Mouse (Mus musculus) embryo, embryonic 10.5 days (tissue): ENCODE results near the gene Taf1d.
A peak's percentile ranks its signal among the peaks of the same experiment; 100 is the strongest.
"Not testable (repeated sequence)": the region's sequence is repeated elsewhere in the genome, so short reads cannot be mapped to it uniquely, and the experiment has no call there.

Experiments
- DNase-seq: peaks from one replicate; pipeline ENCODE4 v3.0.0-alpha.2; 2015; ENCODE audit warnings: low spot score

The Taf1d gene

GRCm38 (mm10) chr9:15308254-15308653 is 2.2 kb downstream of the Taf1d start:
- DNase-seq, result no peak

GRCm38 (mm10) chr9:15309425-15309824 is 3.4 kb downstream of the Taf1d start:
- DNase-seq, result no peak

- DNase-seq, result no peak
Measured at GRCm38 (mm10) chr9:15310179-15310578, 4.2 kb downstream of the Taf1d start.

DNA sequence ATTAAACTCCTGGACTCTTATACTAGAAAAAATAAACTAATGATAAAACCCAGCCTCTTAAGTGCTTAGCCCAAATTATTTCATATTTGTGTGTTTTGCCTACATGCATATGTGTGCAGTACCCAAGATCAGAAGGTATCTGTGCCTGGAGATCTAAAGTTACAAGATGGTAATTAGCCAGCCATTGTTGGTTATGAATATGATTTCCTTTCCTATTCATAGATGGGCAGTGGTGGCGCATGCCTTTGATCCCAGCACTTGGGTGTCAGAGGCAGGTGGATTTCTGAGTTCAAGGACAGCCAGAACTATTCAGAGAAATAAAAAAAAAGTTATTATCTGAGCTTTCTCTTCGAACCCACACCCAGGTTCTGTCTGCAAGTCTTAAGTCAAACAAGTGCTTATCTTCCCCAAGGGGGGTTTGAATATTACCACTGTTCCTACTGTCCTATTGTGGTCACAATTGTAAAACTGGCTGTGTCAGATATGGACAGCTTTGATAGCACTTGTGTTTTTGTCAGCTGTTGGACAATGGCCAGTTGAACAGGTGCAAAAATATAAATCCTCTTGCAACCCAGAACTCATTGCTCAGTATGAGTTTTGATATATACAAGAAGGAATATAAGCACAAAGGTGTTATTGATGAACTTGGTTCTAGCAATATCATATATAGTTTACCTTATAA is 6.2 kb downstream of the Taf1d start:
- no peak for DNase-seq

GRCm38 (mm10) chr9:15313633-15314032 is 7.6 kb downstream of the Taf1d start:
- no peak for DNase-seq

DNA sequence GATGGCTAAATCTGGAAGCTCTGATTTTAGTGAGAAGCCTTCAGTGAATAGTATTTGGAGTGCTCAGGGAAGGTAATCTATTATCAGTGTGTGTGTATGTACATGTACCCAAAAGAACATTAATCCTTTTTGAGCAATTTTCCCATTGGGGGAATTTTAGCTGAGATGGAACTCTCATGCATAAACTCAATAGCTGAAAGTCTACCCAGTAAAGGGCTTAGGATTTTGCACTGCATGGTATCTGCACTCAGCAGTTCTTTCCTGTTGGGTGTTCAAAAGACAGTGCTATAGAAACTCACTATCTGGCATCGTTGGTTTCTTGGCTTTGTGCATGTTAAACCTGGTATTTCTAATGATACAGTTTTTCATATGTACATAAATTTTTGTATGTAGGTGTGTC is 8.6 kb downstream of the Taf1d start:
- DNase-seq, result no peak

GRCm38 (mm10) chr9:15316296-15316695 is 10.3 kb downstream of the Taf1d start:
- not testable (repeated sequence) for DNase-seq

GRCm38 (mm10) chr9:15317223-15318169 is 11.5 kb downstream of the Taf1d start:
- DNase-seq, result no peak

- DNase-seq, result no peak
Measured at GRCm38 (mm10) chr9:15318170-15318742, 12.2 kb downstream of the Taf1d start.

DNA sequence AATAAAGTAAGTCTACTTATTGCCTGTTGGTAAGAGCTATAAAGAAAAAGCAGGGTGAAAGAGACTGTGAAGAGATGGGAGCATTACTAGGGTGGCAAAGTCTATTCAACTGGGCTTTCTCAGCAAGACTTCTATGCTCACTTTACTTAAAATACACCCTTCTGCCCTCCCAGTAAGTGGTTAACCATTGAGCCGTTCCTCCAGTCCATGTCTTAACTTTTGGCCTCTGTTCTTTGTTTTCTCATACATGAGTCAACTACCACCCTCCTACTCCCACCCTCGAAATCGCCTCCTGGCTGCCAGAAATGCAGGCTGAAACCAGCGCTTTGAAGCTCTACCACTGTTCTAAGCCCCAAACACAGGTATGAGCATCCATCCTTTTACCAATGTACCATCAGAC is 31.8 kb downstream of the Taf1d start:
- DNase-seq, result no peak

DNA sequence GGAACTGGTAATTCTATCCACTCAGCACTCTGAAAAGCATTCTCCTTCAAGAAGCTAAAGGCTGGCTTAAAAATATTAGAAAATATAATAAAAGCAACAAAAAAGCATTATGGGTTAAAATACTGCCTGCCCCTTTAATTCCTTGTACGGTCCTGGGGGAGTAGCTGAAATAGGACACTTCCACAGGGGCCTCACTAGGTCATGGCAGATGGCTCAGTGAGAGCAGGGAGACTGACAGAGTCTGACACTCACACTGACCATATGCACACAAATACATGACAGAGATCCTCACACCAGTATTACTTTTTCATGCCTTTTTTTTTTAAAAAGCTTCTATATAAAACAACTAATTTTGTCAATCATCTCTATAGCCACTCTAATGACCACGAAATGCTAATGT is 43.9 kb downstream of the Taf1d start:
- peak; percentile 4 for DNase-seq

DNA sequence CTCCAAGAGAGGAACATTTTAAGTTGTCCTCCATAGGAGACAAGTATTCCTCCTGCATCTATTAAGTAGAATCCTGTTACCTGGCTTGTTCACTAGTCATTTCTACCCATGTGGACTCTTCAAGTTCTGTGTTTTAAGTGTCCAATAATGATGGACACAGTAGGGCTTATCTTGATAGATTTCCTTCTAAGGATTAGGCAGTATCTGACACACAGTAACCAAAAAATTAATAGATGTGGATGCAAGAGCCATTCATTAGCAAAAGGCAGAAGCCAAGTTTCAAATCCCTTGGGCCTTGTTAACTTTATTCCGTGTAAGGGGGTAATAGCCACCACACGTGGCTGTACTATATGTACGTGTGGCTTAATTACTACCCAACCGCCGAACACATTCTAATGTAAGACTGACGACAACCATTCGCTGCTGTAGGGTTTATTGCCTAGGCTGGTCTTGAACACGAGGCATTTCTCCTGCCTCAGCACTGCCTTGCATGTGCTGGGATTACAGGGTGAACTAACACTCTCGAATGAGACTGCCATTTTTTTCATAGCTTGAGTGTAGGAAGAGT is 51.0 kb downstream of the Taf1d start:
- DNase-seq, result no peak

GRCm38 (mm10) chr9:15357484-15358275 is 51.7 kb downstream of the Taf1d start, which contains the start of gene Cep295:
TSS of gene Cep295 (minus strand) at chr9:15357788.
- peak; percentile 96 for DNase-seq

DNA sequence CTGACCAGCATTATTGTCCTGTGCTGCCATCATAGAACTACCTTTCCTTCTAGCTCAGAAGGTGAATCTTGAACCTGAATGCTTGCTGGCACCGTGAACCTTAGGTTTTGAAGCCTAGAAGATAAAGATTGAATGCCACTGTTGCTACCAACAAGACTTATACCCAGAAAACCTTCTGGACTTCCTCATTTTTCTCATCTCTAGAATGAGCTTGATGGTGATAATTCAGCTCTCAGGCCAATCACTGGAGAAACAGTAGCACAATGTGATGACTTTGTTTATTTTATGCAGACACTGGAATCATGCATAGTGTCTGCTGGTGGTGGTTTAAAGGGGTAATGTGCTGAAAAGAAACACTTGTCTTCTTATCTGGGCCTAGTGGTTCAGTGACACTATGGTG is 58.8 kb downstream of the Taf1d start:
- no peak for DNase-seq

DNA sequence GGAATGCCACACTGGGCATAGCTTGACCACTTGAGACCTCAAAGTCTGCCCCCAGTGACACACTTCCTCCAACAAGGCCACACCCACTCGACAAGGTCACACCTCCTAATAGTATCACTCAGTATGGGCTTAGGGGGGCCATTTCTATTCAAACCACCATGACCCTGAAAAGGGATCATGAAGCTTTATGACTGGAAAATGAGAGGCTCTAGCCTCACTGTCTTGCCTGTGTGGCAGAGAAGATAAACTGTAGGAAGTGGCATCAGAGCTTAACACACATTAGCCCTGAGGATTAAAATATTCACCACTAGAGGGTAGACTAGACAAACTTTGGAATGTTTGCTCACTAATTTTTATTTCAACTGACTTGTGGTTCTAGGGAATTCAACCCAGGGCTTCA is 59.8 kb downstream of the Taf1d start:
- peak; percentile 61 for DNase-seq

DNA sequence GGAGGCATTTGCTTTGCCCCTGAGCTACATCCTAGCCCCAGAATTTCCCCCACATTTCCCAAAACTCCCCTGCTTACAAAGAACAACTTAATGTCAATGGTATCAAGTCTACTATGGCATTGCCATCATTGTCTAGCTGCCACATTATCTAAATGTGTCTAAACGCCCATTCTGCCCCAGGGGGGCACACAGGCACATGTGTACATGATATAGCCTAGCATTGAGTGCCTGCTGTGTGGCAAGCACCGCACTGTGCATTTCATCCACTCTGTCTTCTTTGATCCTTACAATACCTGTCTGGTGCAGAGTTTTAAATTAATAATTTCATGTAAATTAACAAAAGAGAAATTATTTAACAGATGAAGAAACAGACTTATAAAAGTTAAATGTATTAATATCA is 60.2 kb downstream of the Taf1d start:
- no peak for DNase-seq
